Mouse (Mus musculus) C2C12 (cell line): Measurements from ENCODE around the gene Cyp4x1. TPM values are rescaled to one million over a fixed set of nuclear protein-coding genes. Genes with fewer than 3 reads are reported as not detected.

ENCODE experiments used
- H3K27me3 ChIP-seq: one replicate; pipeline ENCODE4 v1.6.1; 2011; ENCODE audit not compliant: control insufficient read depth, insufficient read depth, insufficient read length
- H3K36me3 ChIP-seq: one replicate; pipeline ENCODE4 v1.6.1; 2011; ENCODE audit not compliant: control insufficient read depth, insufficient read depth
- H3K4me3 ChIP-seq: one replicate; pipeline ENCODE4 v1.5.1; 2011; ENCODE audit warnings: mild to moderate bottlenecking, control low read depth; ENCODE audit not compliant: poor library complexity, insufficient read depth, severe bottlenecking
- H3K79me2 ChIP-seq: one replicate; pipeline ENCODE4 v1.6.1; 2011; ENCODE audit not compliant: control insufficient read depth, insufficient read depth
- H3K79me3 ChIP-seq: one replicate; pipeline ENCODE4 v1.6.1; 2011; ENCODE audit warnings: low read depth, control low read depth
- H3ac ChIP-seq: one replicate; pipeline ENCODE3; 2011; ENCODE audit warnings: low read depth; ENCODE audit not compliant: control insufficient read depth, insufficient read length
- CEBPB ChIP-seq: IDR thresholded peaks from one replicate; pipeline ENCODE4 v1.6.1; 2011; ENCODE audit warnings: low read depth, mild to moderate bottlenecking, control low read depth, moderate library complexity
- CTCF ChIP-seq: IDR thresholded peaks from one replicate; pipeline ENCODE4 v1.5.1; 2011; ENCODE audit not compliant: control insufficient read depth, insufficient read depth, insufficient read length
- FOSL1 ChIP-seq: IDR thresholded peaks from one replicate; pipeline ENCODE4 v1.8.0; 2011; ENCODE audit warnings: mild to moderate bottlenecking, low read length; ENCODE audit not compliant: poor library complexity, insufficient read depth, severe bottlenecking
- MAX ChIP-seq: IDR thresholded peaks from one replicate; pipeline ENCODE4 v1.6.1; 2011; ENCODE audit warnings: mild to moderate bottlenecking, control low read depth
- MYOD1 ChIP-seq: IDR thresholded peaks from one replicate; pipeline ENCODE4 v1.6.1; 2011; ENCODE audit warnings: low read depth; ENCODE audit not compliant: control insufficient read depth, insufficient read length
- MYOG ChIP-seq: IDR thresholded peaks from one replicate; pipeline ENCODE4 v1.6.1; 2011; ENCODE audit not compliant: control insufficient read depth, insufficient read length; ENCODE audit errors: extremely low read depth
- USF1 ChIP-seq: IDR thresholded peaks from one replicate; pipeline ENCODE4 v1.6.1; 2011; ENCODE audit warnings: low read depth, mild to moderate bottlenecking, control low read depth, moderate library complexity
- polyA plus RNA-seq: library from polyadenylated mRNA; unstranded; fragments of >200 nt; fragmentation: generic; extraction: Trizol; gene quantifications from one replicate; pipeline ENCODE4 v1.2.1, GENCODE M21; 2012; ENCODE audit warnings: missing spikeins

Gene Cyp4x1
- polyA plus RNA-seq, 1 experiment, result not detected

DNA sequence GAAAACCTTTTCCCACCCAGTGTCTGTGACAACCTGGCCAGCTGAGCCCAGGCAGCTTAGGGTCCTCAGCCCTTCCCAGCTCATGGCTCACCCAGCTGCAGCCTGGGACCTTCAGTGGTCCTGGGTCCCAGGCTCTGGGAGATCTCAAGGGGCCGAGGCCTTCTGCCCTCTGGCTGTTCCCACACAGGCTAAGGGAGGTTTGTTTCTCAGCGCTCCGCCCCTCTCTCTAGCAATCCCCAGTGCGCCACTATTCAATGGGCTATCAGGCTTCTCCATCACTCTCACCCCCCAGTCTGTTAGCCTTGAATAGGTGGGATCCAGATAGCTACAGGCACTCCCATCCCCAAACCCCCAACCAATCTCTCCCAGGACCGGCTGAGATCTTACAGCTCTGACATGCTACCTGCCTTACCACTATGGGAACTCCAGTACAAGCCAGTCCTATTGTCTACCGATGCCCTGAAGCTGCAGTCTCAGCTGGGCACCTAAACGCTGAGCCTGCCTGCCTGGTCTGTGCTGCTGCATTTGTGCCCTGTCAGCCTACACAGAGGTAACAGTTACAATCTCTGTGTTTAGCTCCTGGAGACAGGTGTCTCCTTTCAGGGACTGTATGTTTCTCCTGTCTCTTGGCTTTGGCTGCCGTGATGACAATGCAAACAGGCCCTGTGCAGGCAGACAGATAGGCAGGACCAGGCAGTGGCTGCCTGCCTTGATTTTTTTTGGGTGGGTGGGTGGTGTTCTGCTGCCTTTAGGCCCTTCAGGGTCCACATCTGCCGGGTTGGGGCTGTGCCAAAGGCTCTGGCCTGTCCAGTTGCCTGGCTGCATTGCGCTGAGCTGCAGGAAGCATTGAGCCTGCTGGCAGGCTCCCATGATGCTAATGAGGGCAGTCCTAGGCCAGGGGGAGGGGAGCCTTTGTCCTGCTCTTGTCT is 54.9 kb downstream of the Cyp4x1 start:
- Histone ChIP-seq H3K4me3 (no peak overlapping the region), H3K36me3 (no peaks in the 10 kb centered on the region), H3K79me3 (no peaks in the 10 kb centered on the region), H3K27me3 (peaks cover 14% of the 10 kb centered on the region), H3K79me2 (no peaks in the 10 kb centered on the region), H3ac (no peak overlapping the region)
- TF ChIP-seq MAX, result no peak
- no peak for TF ChIP-seq CTCF
- TF ChIP-seq FOSL1, result no peak
- no peak for TF ChIP-seq MYOG
- TF ChIP-seq CEBPB, result no peak
- no peak for TF ChIP-seq USF1
- no peak for TF ChIP-seq MYOD1

DNA sequence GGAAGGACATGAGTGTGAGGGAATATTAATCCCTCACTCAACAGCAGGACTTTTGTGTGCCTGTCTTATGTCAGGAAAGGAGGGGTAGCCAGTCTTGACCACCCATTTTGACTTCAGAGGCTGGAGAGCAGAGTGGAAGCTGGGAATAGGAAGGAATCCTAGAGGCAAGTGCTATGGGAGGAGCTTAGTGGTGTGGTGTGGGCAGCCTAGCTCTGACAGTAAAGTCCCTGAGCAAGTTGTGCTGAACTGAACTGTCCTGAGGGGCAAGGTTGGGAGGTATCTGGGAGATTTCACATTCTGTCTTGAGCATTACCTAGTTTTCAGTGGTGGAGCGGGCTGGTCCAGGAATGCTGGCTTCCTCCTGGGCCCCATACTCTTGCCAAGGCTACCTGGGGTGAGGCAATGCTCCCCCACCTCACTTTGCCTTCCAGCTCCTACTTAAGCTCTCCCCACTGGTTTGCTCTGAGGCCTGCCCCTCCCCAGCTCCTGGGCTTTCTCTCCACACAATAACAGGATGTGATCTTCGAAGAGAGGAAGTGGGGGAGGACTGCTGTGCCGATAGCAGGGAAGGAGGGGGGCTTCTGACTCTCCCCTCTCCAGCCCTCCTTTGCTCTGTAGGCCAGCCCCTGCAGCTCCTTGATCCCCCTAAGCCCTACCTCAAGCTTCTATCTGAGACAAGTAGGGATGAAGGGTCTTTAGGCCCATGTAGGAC is 58.7 kb downstream of the Cyp4x1 start:
- Histone ChIP-seq H3K36me3 (no peaks in the 10 kb centered on the region), H3K79me3 (no peaks in the 10 kb centered on the region), H3K4me3 (no peak overlapping the region), H3ac (no peak overlapping the region), H3K27me3 (peaks cover 6% of the 10 kb centered on the region), H3K79me2 (no peaks in the 10 kb centered on the region)
- TF ChIP-seq MAX (no peak), MYOD1 (no peak), USF1 (no peak), FOSL1 (no peak), CTCF (no peak), CEBPB (no peak), MYOG (no peak)

DNA sequence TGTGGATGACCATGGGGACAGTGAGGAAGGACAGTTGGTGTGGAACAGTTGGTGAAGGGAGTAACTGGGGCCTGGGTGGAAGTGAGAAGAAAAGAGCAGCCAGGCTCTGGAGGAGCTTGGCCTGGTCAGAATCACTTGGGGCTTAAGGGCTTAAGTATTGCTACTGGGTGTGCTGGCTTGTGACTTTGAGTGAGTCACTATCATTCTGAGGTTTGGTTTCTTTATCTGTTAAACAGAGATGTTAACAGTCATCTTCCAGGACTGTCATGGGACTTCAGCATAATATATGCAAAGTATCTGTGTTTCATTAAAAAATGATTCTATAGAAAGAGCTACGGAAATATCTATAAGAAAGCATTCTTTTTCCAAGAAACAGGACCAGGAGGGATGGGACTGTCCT is 59.3 kb downstream of the Cyp4x1 start:
- Histone ChIP-seq H3K27me3 (peaks cover 7% of the 10 kb centered on the region), H3K4me3 (no peak overlapping the region), H3K36me3 (no peaks in the 10 kb centered on the region), H3K79me3 (no peaks in the 10 kb centered on the region), H3ac (no peak overlapping the region), H3K79me2 (no peaks in the 10 kb centered on the region)
- TF ChIP-seq MYOD1, result no peak
- TF ChIP-seq CTCF, result no peak
- no peak for TF ChIP-seq MYOG
- no peak for TF ChIP-seq FOSL1
- no peak for TF ChIP-seq MAX
- TF ChIP-seq CEBPB, result no peak
- TF ChIP-seq USF1, result no peak

DNA sequence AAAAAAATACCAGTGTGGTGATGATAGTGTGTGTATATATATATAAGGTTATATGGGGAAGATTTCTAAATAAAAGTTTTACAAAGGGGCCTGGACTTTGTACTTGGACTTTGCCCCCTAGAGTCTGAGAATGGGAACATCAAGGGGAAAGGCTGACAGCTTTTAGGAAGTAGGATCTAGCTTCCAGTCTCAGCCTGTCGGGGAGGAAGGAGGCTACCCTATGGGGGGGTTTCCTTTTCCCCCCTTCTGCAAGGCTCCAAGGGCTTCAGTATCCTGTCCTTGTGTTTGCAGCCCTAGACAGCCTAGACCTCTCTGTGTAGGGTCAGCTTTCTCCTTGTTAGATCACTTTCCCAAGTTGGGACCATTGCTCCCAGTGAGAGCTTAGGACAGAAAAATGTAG is 62.4 kb downstream of the Cyp4x1 start:
- H3K79me2 ChIP-seq, result no peaks in the 10 kb centered on the region
- H3K36me3 ChIP-seq, result no peaks in the 10 kb centered on the region
- H3ac ChIP-seq, result no peak overlapping the region
- H3K4me3 ChIP-seq, result no peak overlapping the region
- peaks cover 7% of the 10 kb centered on the region for H3K27me3 ChIP-seq
- H3K79me3 ChIP-seq, result no peaks in the 10 kb centered on the region
- TF ChIP-seq MAX (no peak), MYOG (no peak), USF1 (no peak), CTCF (no peak), CEBPB (no peak), FOSL1 (no peak), MYOD1 (no peak)

DNA sequence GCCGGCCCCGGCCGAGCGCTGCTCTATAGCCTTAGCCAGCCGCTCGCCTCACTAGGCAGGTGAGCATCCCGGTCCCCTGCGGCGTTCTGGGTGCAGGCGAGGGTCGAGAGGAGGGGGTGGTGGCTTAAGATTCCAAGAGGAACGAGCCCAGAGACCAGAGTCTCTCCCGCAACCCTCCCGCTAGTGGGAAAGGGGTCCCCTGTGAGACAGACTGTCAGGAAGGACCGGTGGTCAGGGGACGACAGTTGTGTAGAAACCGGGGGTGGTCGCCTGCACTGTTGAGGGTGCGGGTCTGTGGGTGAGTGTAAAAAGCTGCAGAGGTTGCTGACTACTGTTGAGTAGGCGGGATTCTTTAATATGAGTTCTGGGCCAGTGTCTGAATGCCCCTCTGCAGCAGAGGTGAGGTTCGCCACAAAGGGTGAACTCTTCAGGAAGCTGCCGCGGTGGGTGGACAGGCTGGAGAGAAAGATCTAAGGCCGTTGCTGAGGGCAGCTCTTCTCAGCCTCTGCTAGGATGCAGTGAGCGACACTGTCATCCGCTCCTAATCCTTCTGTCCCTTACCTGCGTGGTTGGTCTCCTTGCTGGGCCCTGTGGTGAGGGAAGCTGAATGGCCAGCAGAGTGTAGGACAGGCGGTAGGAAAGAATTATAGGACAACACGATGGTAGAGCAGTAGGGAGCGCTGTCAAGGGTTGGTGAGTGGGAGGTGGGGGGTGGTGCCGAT is 70.4 kb downstream of the Cyp4x1 start:
- no peaks in the 10 kb centered on the region for H3K36me3 ChIP-seq
- no peak overlapping the region for H3ac ChIP-seq
- H3K79me2 ChIP-seq, result no peaks in the 10 kb centered on the region
- no peak overlapping the region for H3K4me3 ChIP-seq
- peaks cover 75% of the 10 kb centered on the region for H3K27me3 ChIP-seq
- no peak for TF ChIP-seq CTCF
- TF ChIP-seq MYOD1, result no peak
- no peak for TF ChIP-seq MYOG
- no peak for TF ChIP-seq USF1
- TF ChIP-seq FOSL1, result no peak
- TF ChIP-seq CEBPB, result no peak
- no peak for TF ChIP-seq MAX
- no peaks in the 10 kb centered on the region for H3K79me3 ChIP-seq
